Mouse (Mus musculus) MEL (cell line): ENCODE results near the gene Hipk4. TPM values are rescaled to one million over a fixed set of nuclear protein-coding genes. Genes with fewer than 3 reads are reported as not detected.

ENCODE experiments used
- DNase-seq: peaks from one replicate; pipeline ENCODE4 v3.0.0; 2011; ENCODE audit warnings: low read depth, low spot score
- H3K27ac ChIP-seq: 2 replicates; pipeline ENCODE4 v1.5.1; 2012; ENCODE audit warnings: low read depth, mild to moderate bottlenecking, control low read depth, low read length, moderate library complexity; ENCODE audit not compliant: control insufficient read depth
- H3K27me3 ChIP-seq, 2 experiments: fragments of 150-350 bp in 1 of 2; sonication (generic) in 1 of 2; 2 replicates each; pipeline ENCODE4 v1.6.1; 2012; ENCODE audit warnings: low read length in 2 of 2, mild to moderate bottlenecking in 2 of 2, improper control_type of control experiment in 1 of 2, moderate library complexity in 1 of 2; ENCODE audit not compliant: insufficient read depth in 2 of 2, control insufficient read depth in 1 of 2
- H3K36me3 ChIP-seq, 2 experiments: 2 replicates each; pipeline ENCODE4 v1.6.1; 2012 to 2014; ENCODE audit warnings: low read length in 2 of 2, improper control_type of control experiment in 1 of 2, inconsistent platforms in 1 of 2, mild to moderate bottlenecking in 1 of 2; ENCODE audit not compliant: insufficient read depth in 2 of 2, control insufficient read depth in 1 of 2
- H3K4me1 ChIP-seq, 2 experiments: fragments of 150-350 bp in 1 of 2; sonication (generic) in 1 of 2; 2 replicates each; pipeline ENCODE4 v1.6.1; 2012; ENCODE audit warnings: low read length in 2 of 2, improper control_type of control experiment in 1 of 2, mild to moderate bottlenecking in 1 of 2; ENCODE audit not compliant: insufficient read depth in 2 of 2, control insufficient read depth in 1 of 2
- H3K4me3 ChIP-seq, 2 experiments: fragments of 150-350 bp in 1 of 2; sonication (generic) in 1 of 2; 2 replicates each; pipeline ENCODE4 v1.5.1; 2012; ENCODE audit warnings: low read depth in 2 of 2, low read length in 2 of 2, mild to moderate bottlenecking in 2 of 2, moderate library complexity in 2 of 2, control low read depth in 1 of 2, improper control_type of control experiment in 1 of 2; ENCODE audit not compliant: control insufficient read depth in 1 of 2, insufficient read depth in 1 of 2
- H3K79me2 ChIP-seq: 2 replicates; pipeline ENCODE4 v1.6.1; 2012; ENCODE audit warnings: mild to moderate bottlenecking, low read length, moderate library complexity; ENCODE audit not compliant: control insufficient read depth, poor library complexity, insufficient read depth
- H3K9ac ChIP-seq: 2 replicates; pipeline ENCODE4 v1.6.1; 2012; ENCODE audit warnings: low read depth, mild to moderate bottlenecking, control low read depth, low read length, moderate library complexity; ENCODE audit not compliant: control insufficient read depth, poor library complexity, severe bottlenecking
- H3K9me3 ChIP-seq: fragments of 150-350 bp; sonication (generic); replicated peaks from 2 replicates; pipeline ENCODE4 v1.6.1; 2012; ENCODE audit warnings: mild to moderate bottlenecking, low read length, improper control_type of control experiment, moderate library complexity; ENCODE audit not compliant: insufficient read depth
- CHD1 ChIP-seq: IDR thresholded peaks from 2 replicates; pipeline ENCODE4 v1.6.1; 2012; ENCODE audit warnings: low read depth, mild to moderate bottlenecking, inconsistent platforms, low read length, improper control_type of control experiment
- CHD2 ChIP-seq: IDR thresholded peaks from 2 replicates; pipeline ENCODE4 v1.6.1; 2011; ENCODE audit warnings: low read length, improper control_type of control experiment
- E2F4 ChIP-seq: IDR thresholded peaks from 2 replicates; pipeline ENCODE4 v1.6.1; 2011; ENCODE audit warnings: low read depth, low read length, improper control_type of control experiment, borderline replicate concordance
- EP300 ChIP-seq, 2 experiments: IDR thresholded peaks; 2 replicates each; pipeline ENCODE4 v1.6.1; 2011; ENCODE audit warnings: improper control_type of control experiment in 2 of 2, low read length in 2 of 2, low read depth in 1 of 2, mild to moderate bottlenecking in 1 of 2
- ETS1 ChIP-seq: IDR thresholded peaks from 2 replicates; pipeline ENCODE4 v1.6.1; 2012; ENCODE audit warnings: low read depth, mild to moderate bottlenecking, inconsistent platforms, low read length, improper control_type of control experiment, moderate library complexity
- GABPA ChIP-seq: IDR thresholded peaks from 2 replicates; pipeline ENCODE4 v1.6.1; 2012; ENCODE audit warnings: low read depth, mild to moderate bottlenecking, inconsistent platforms, low read length, improper control_type of control experiment, moderate library complexity
- GATA1 ChIP-seq: IDR thresholded peaks from 2 replicates; pipeline ENCODE4 v1.6.1; 2011; ENCODE audit warnings: low read depth, low read length, improper control_type of control experiment
- HCFC1 ChIP-seq: IDR thresholded peaks from 2 replicates; pipeline ENCODE4 v1.6.1; 2012; ENCODE audit warnings: low read depth, mild to moderate bottlenecking, inconsistent platforms, low read length, improper control_type of control experiment, moderate library complexity
- MXI1 ChIP-seq: IDR thresholded peaks from 2 replicates; pipeline ENCODE4 v1.6.1; 2011; ENCODE audit warnings: mild to moderate bottlenecking, low read depth, low read length, improper control_type of control experiment
- NELFE ChIP-seq: IDR thresholded peaks from 2 replicates; pipeline ENCODE4 v1.6.1; 2011; ENCODE audit warnings: low read depth, low read length, improper control_type of control experiment
- POLR2A ChIP-seq, 2 experiments: IDR thresholded peaks; 2 replicates each; pipeline ENCODE4 v1.6.1; 2011 to 2012; ENCODE audit warnings: low read length in 2 of 2, mild to moderate bottlenecking in 2 of 2, control low read depth in 1 of 2, improper control_type of control experiment in 1 of 2, low read depth in 1 of 2, moderate library complexity in 1 of 2; ENCODE audit not compliant: control insufficient read depth in 1 of 2, insufficient read depth in 1 of 2, poor library complexity in 1 of 2
- POLR2AphosphoS2 ChIP-seq: IDR thresholded peaks from 2 replicates; pipeline ENCODE4 v1.6.1; 2011; ENCODE audit warnings: low read length, improper control_type of control experiment
- POLR2AphosphoS5 ChIP-seq: IDR thresholded peaks from 2 replicates; pipeline ENCODE4 v1.6.1; 2012; ENCODE audit warnings: low read depth, borderline replicate concordance, mild to moderate bottlenecking, inconsistent platforms, low read length, moderate library complexity, mixed read lengths
- RAD21 ChIP-seq: IDR thresholded peaks from 2 replicates; pipeline ENCODE4 v1.6.1; 2011; ENCODE audit warnings: mild to moderate bottlenecking, low read depth, low read length, improper control_type of control experiment
- SIN3A ChIP-seq: IDR thresholded peaks from 2 replicates; pipeline ENCODE4 v1.6.1; 2012; ENCODE audit warnings: low read length, improper control_type of control experiment, inconsistent platforms
- TBP ChIP-seq: IDR thresholded peaks from 2 replicates; pipeline ENCODE4 v1.8.0; 2011; ENCODE audit warnings: low read depth, low read length, improper control_type of control experiment
- UBTF ChIP-seq: IDR thresholded peaks from 2 replicates; pipeline ENCODE4 v1.6.1; 2012; ENCODE audit warnings: low read depth, mild to moderate bottlenecking, inconsistent platforms, low read length, improper control_type of control experiment, moderate library complexity, borderline replicate concordance; ENCODE audit not compliant: insufficient read depth
- USF2 ChIP-seq, 2 experiments: IDR thresholded peaks; 2 replicates each; pipeline ENCODE4 v1.6.1; 2011 to 2012; ENCODE audit warnings: improper control_type of control experiment in 2 of 2, low read length in 2 of 2, borderline replicate concordance in 1 of 2, inconsistent platforms in 1 of 2, low read depth in 1 of 2, mild to moderate bottlenecking in 1 of 2; ENCODE audit not compliant: insufficient read depth in 1 of 2
- ZKSCAN1 ChIP-seq: IDR thresholded peaks from 2 replicates; pipeline ENCODE4 v1.6.1; 2012; ENCODE audit warnings: low read depth, mild to moderate bottlenecking, inconsistent platforms, low read length, improper control_type of control experiment, moderate library complexity
- ZNF384 ChIP-seq: IDR thresholded peaks from 2 replicates; pipeline ENCODE4 v1.6.1; 2012; ENCODE audit warnings: low read depth, mild to moderate bottlenecking, inconsistent platforms, low read length, improper control_type of control experiment
- polyA plus RNA-seq, 2 experiments: library from polyadenylated mRNA; stranded (reverse) in 1 of 2; unstranded in 1 of 2; fragments of >175 nt in 1 of 2; fragments of >200 nt in 1 of 2; gene quantifications; 2 replicates each; pipeline versions ENCODE4 v1.2.1 to v1.2.4; 2012; ENCODE audit warnings: low replicate concordance in 2 of 2, low read depth in 1 of 2; ENCODE audit not compliant: insufficient read length in 2 of 2, insufficient read depth in 1 of 2, missing spikeins in 1 of 2
- total RNA-seq: library from RNA; depleted of rRNA; stranded (reverse); fragments of 300-350 nt; gene quantifications from 2 replicates; pipeline ENCODE4 v1.2.3, GENCODE M21; 2012

Hipk4 gene
- total and polyA plus RNA-seq, 3 experiments, result 0.26 TPM; not detected in 2

GRCm38 (mm10) chr7:27481627-27481969 is 41.5 kb upstream of the Hipk4 start (continued):
- TF ChIP-seq CHD2 (no peak), GATA1 (peak; percentile 27; the same call in 1 of the 2 replicates), SIN3A (peak; percentile 78), USF2 (IDR thresholded peaks at IDR 0.05; ENCODE audit: borderline replicate concordance in 1 of 2, insufficient read depth in 1 of 2, low read depth in 1 of 2, low read length in 2 of 2) (no peak), POLR2AphosphoS2 (peak; percentile 51; the same call in 1 of the 2 replicates), RAD21 (no peak), TBP (0 out of 2 replicates have a peak, but pooled peaks have one; percentile 8), MXI1 (peak; percentile 43; the same call in 1 of the 2 replicates), ZKSCAN1 (no peak), GABPA (no peak), POLR2AphosphoS5 (no peak)

- Histone ChIP-seq H3K27ac (no peak overlapping the region), H3K4me1 (peaks cover 10 to 28% of the 10 kb centered on the region in 2 experiments)
Observed at GRCm38 (mm10) chr7:27483860-27484259, 39.2 kb upstream of the Hipk4 start.

DNA sequence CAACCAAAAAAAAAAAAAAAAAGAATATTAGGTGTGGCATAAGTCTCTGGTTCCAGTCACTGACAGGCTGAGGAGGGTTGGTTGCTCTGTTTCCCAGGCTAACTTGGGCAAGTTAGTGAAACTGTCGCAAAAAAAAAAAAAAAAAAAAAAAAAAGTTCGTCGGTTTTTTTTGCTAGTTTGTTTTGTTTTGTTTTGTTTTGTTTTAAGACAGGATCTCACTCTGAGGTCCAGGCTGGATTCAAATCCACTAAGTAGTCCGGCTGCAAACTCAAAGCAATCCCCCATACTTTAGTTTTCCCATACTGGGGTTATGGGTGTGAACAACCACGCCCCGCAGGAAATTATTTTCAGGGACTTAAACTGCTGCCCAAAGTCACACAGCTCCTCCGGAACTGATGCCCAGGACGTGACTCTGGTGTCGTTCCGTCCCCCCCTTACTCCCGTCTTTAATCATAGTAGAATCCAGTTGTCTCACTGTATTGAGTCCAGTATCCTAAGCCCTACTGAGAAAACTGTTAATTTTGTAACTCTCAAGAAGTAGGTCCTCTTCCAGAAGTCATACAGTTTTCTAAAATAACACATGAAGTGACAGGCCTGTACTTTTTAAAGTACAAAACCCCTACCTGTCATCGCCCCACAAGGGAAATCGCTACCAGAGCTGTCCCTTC is 36.8 kb upstream of the Hipk4 start:
- Histone ChIP-seq H3K36me3 (peaks cover 0 to 39% of the 10 kb centered on the region in 2 experiments; a peak in 2 of 4 replicates), H3K4me1 (peaks cover 14 to 32% of the 10 kb centered on the region in 2 experiments)

More at GRCm38 (mm10) chr7:27483860-27484259, 39.2 kb upstream of the Hipk4 start:
- TF ChIP-seq TBP (peak; percentile 41; the same call in 1 of the 2 replicates), RAD21 (no peak), NELFE (0 out of 2 replicates have a peak, but pooled peaks have one; percentile 27), UBTF (no peak), POLR2A (IDR thresholded peaks at IDR 0.05; ENCODE audit: control insufficient read depth in 1 of 2, insufficient read depth in 1 of 2, low read depth in 1 of 2, low read length in 2 of 2, poor library complexity in 1 of 2) (peak in 1 of 2 experiments; percentile 36; a peak in 1 of 4 replicates), HCFC1 (peak; percentile 44; the same call in 1 of the 2 replicates)
- Histone ChIP-seq H3K79me2 (peaks cover 5% of the 10 kb centered on the region), H3K4me3 (no peak overlapping the region), H3K9me3 (no peaks in the 10 kb centered on the region), H3K9ac (no peak overlapping the region), H3K36me3 (peaks cover 0 to 33% of the 10 kb centered on the region in 2 experiments; a peak in 2 of 4 replicates), H3K27me3 (no peaks in the 10 kb centered on the region)
- peak; percentile 59 for DNase-seq

More for the DNA sequence above, 36.8 kb upstream of the Hipk4 start:
- Histone ChIP-seq H3K27ac (peak overlapping the region; percentile 62), H3K4me3 (peak overlapping the region; percentile 57 to 74), H3K9ac (peak overlapping the region; percentile 66), H3K79me2 (peaks cover 10% of the 10 kb centered on the region), H3K9me3 (no peaks in the 10 kb centered on the region), H3K27me3 (no peaks in the 10 kb centered on the region)
- peak; percentile 58 for TF ChIP-seq MXI1
- peak; percentile 96 for TF ChIP-seq ZNF384
- TF ChIP-seq CHD1, result peak; percentile 90; the same call in 1 of the 2 replicates
- TF ChIP-seq EP300 (IDR thresholded peaks at IDR 0.05; ENCODE audit: low read depth in 1 of 2, low read length in 2 of 2), result no peak; a peak in 1 of 4 replicates
- TF ChIP-seq E2F4, result no peak
- TF ChIP-seq ETS1, result peak; percentile 24; the same call in 1 of the 2 replicates
- TF ChIP-seq HCFC1, result peak; percentile 36; the same call in 1 of the 2 replicates
- no peak for TF ChIP-seq NELFE
- peak; percentile 85 for TF ChIP-seq SIN3A
- DNase-seq, result peak; percentile 87
